Mouse (Mus musculus): Measurements from ENCODE around the gene Efnb3.

The Efnb3 gene

GRCm38 (mm10) chr11:69559851-69560765 lies at the start of gene Efnb3:
Gene Efnb3, minus strand, starts transcription at chr11:69560205.
- DNase-seq (ENCODE audit: low spot score), result no peak

GRCm38 (mm10) chr11:69609416-69609815 lies 49.4 kb upstream of the Efnb3 start:
- no peak for DNase-seq (ENCODE audit: low spot score)

GRCm38 (mm10) chr11:69608525-69608924 lies 48.5 kb upstream of the Efnb3 start:
- DNase-seq (ENCODE audit: low spot score), result no peak

- no peak for DNase-seq (ENCODE audit: low spot score)
Measured at GRCm38 (mm10) chr11:69606832-69607231, 46.8 kb upstream of the Efnb3 start.

GRCm38 (mm10) chr11:69606491-69606795 lies 46.4 kb upstream of the Efnb3 start:
- DNase-seq (ENCODE audit: low spot score), result no peak

- DNase-seq (ENCODE audit: low spot score), result peak; percentile 63
Measured at GRCm38 (mm10) chr11:69605726-69606490, 45.9 kb upstream of the Efnb3 start, which contains the start of gene Atp1b2. Gene Atp1b2, minus strand, starts transcription at chr11:69605942.

GRCm38 (mm10) chr11:69604795-69605664 lies 45.0 kb upstream of the Efnb3 start:
- no peak for DNase-seq (ENCODE audit: low spot score)

- DNase-seq (ENCODE audit: low spot score), result no peak
Measured at GRCm38 (mm10) chr11:69604347-69604746, 44.3 kb upstream of the Efnb3 start.

GRCm38 (mm10) chr11:69603516-69603915 lies 43.5 kb upstream of the Efnb3 start:
- DNase-seq (ENCODE audit: low spot score), result no peak

GRCm38 (mm10) chr11:69601768-69602167 lies 41.8 kb upstream of the Efnb3 start:
- DNase-seq (ENCODE audit: low spot score), result no peak

GRCm38 (mm10) chr11:69600098-69600497 lies 40.1 kb upstream of the Efnb3 start:
- DNase-seq (ENCODE audit: low spot score), result peak; percentile 55

GRCm38 (mm10) chr11:69599436-69599835 lies 39.4 kb upstream of the Efnb3 start:
- no peak for DNase-seq (ENCODE audit: low spot score)

GRCm38 (mm10) chr11:69594853-69595252 lies 34.8 kb upstream of the Efnb3 start:
- DNase-seq (ENCODE audit: low spot score), result no peak

GRCm38 (mm10) chr11:69592799-69593198 lies 32.8 kb upstream of the Efnb3 start:
- DNase-seq (ENCODE audit: low spot score), result no peak

- no peak for DNase-seq (ENCODE audit: low spot score)
Measured at GRCm38 (mm10) chr11:69591899-69592637, 32.1 kb upstream of the Efnb3 start.

GRCm38 (mm10) chr11:69591424-69591823 lies 31.4 kb upstream of the Efnb3 start:
- no peak for DNase-seq (ENCODE audit: low spot score)

GRCm38 (mm10) chr11:69590622-69591021 lies 30.6 kb upstream of the Efnb3 start:
- no peak for DNase-seq (ENCODE audit: low spot score)

GRCm38 (mm10) chr11:69589207-69589834 lies 29.3 kb upstream of the Efnb3 start:
- DNase-seq (ENCODE audit: low spot score), result no peak

GRCm38 (mm10) chr11:69585718-69586325 lies 25.8 kb upstream of the Efnb3 start:
- DNase-seq (ENCODE audit: low spot score), result no peak

- DNase-seq (ENCODE audit: low spot score), result no peak
Measured at GRCm38 (mm10) chr11:69584937-69585336, 24.9 kb upstream of the Efnb3 start.

GRCm38 (mm10) chr11:69584008-69584407 lies 24.0 kb upstream of the Efnb3 start:
- no peak for DNase-seq (ENCODE audit: low spot score)
